Mouse (Mus musculus) effector memory CD4-positive, alpha-beta T cell, adult 5 months (primary cell): Measurements from ENCODE around the gene Gm7145. TPM values are rescaled to one million over a fixed set of nuclear protein-coding genes. Genes with fewer than 3 reads are reported as not detected.

Source experiments
- polyA plus RNA-seq: library from polyadenylated mRNA; unstranded; fragments of 100-300 nt; shearing (Covaris generic); gene quantifications from one replicate; pipeline ENCODE4 v1.2.1, GENCODE M21; 2017

Gene Gm7145
- polyA plus RNA-seq, result not detected

GRCm38 (mm10) chr1:117965639-117966038 lies at the start of gene Gm7145:
Gm7145 (plus strand) TSS chr1:117965939.

GRCm38 (mm10) chr1:117927715-117928114 lies 38.0 kb upstream of the Gm7145 start, which contains the start of gene Gm28168:
Gm28168 (plus strand) TSS chr1:117928015.

Other genes starting within 250 kb of the Gm7145 start
- gene B020011L13Rik, start 184.8 kb upstream of the Gm7145 start, polyA plus RNA-seq, result 0.24 TPM
- not detected for gene Gm28360, start 135.9 kb upstream of the Gm7145 start, polyA plus RNA-seq
- gene Gm28168, start 37.9 kb upstream of the Gm7145 start, polyA plus RNA-seq, result not detected
- 0.10 TPM for gene Gm29106, start 210.6 kb downstream of the Gm7145 start, polyA plus RNA-seq